Mouse (Mus musculus) heart, embryonic 14.5 days (tissue): Measurements from ENCODE around the gene Nrarp. TPM values are rescaled to one million over a fixed set of nuclear protein-coding genes. Genes with fewer than 3 reads are reported as not detected.

Experiments
- ATAC-seq: fragments of 200-750 bp; cut with Nextera tagmentation; 2 replicates; pipeline ENCODE4 v1.8.0; 2017; ENCODE audit warnings: low read depth, moderate TSS enrichment; ENCODE audit not compliant: insufficient number of reproducible peaks, insufficient read depth, low FRiP score
- H3K27ac ChIP-seq, 2 experiments: fragments of 200-500 bp in 1 of 2; fragments of 300-500 bp in 1 of 2; sonication (generic) in 1 of 2; replicated peaks in 1 of 2; 2 replicates each; pipeline ENCODE4 v1.5.1; 2012 to 2014; ENCODE audit warnings: low read depth in 2 of 2, low read length in 2 of 2, control low read depth in 1 of 2, mild to moderate bottlenecking in 1 of 2, mixed read lengths in 1 of 2; ENCODE audit not compliant: control insufficient read depth in 1 of 2, insufficient read depth in 1 of 2
- H3K27me3 ChIP-seq: fragments of 300-500 bp; sonication (generic); 2 replicates; pipeline ENCODE4 v1.6.1; 2014; ENCODE audit warnings: mild to moderate bottlenecking, low read length, control low read depth; ENCODE audit not compliant: control insufficient read depth, insufficient read depth
- H3K36me3 ChIP-seq: fragments of 300-500 bp; sonication (generic); 2 replicates; pipeline ENCODE4 v1.6.1; 2014; ENCODE audit warnings: mild to moderate bottlenecking, control low read depth, low read length, mixed read lengths; ENCODE audit not compliant: control insufficient read depth, insufficient read depth
- H3K4me1 ChIP-seq, 2 experiments: fragments of 200-500 bp in 1 of 2; fragments of 300-500 bp in 1 of 2; sonication (generic) in 1 of 2; 2 replicates each; pipeline ENCODE4 v1.6.1; 2012 to 2014; ENCODE audit warnings: low read length in 2 of 2, control low read depth in 1 of 2, mixed read lengths in 1 of 2; ENCODE audit not compliant: control insufficient read depth in 2 of 2, insufficient read depth in 2 of 2
- H3K4me2 ChIP-seq: fragments of 300-500 bp; sonication (generic); 2 replicates; pipeline ENCODE4 v1.6.1; 2014; ENCODE audit warnings: mild to moderate bottlenecking, low read length
- H3K4me3 ChIP-seq, 2 experiments: fragments of 200-500 bp in 1 of 2; fragments of 300-500 bp in 1 of 2; sonication (generic) in 1 of 2; 2 replicates each; pipeline ENCODE4 v1.5.1; 2012 to 2014; ENCODE audit warnings: low read length in 2 of 2, mild to moderate bottlenecking in 2 of 2, control low read depth in 1 of 2, low read depth in 1 of 2, moderate library complexity in 1 of 2; ENCODE audit not compliant: control insufficient read depth in 1 of 2, insufficient read depth in 1 of 2
- H3K9ac ChIP-seq: fragments of 300-500 bp; sonication (generic); 2 replicates; pipeline ENCODE4 v1.6.1; 2014; ENCODE audit warnings: mild to moderate bottlenecking, low read length
- H3K9me3 ChIP-seq: fragments of 300-500 bp; sonication (generic); 2 replicates; pipeline ENCODE4 v1.6.1; 2016; ENCODE audit warnings: low read length, control low read depth; ENCODE audit not compliant: control insufficient read depth
- WGBS: fragments of 180-500 bp; shearing (Covaris S2); extraction: QIAGEN DNeasy Blood & Tissue Kit; methylation state at CpG from one replicate; pipeline ENCODE4 v1.1.7; 2014; 5-methylcytosine and 5-hydroxymethylcytosine counted together
- polyA plus RNA-seq: library from polyadenylated mRNA; unstranded; fragments of >200 nt; fragmentation: Nextera tagmentation; extraction: Ambion mirVana; gene quantifications from 2 replicates; pipeline ENCODE4 v1.2.1, GENCODE M21; 2014

Gene Nrarp
- polyA plus RNA-seq, 1 experiment from 2014 or later = 13.9 TPM

- no peak overlapping the region for H3K9ac ChIP-seq
- peak overlapping the region; percentile 75 to 82 for H3K27ac ChIP-seq
- H3K4me1 ChIP-seq = peaks cover 9 to 26% of the 10 kb centered on the region in 2 experiments; a peak in 3 of 4 replicates
- peak overlapping the region; percentile 72 for H3K4me2 ChIP-seq
- no peak for ATAC-seq
- WGBS = 24% methylated on average over 2 of the region's 2 CpGs
- H3K27me3 ChIP-seq = peaks cover 5% of the 10 kb centered on the region
- no peaks in the 10 kb centered on the region for H3K9me3 ChIP-seq
- peaks cover 41% of the 10 kb centered on the region for H3K36me3 ChIP-seq
- no peak overlapping the region for H3K4me3 ChIP-seq
These were observed 16.6 kb downstream of the Nrarp start for GRCm38 (mm10) chr2:25197191-25197590.

GRCm38 (mm10) chr2:25197946-25198345 lies 17.4 kb downstream of the Nrarp start:
- no peak overlapping the region for H3K4me3 ChIP-seq
- H3K9ac ChIP-seq = no peak overlapping the region
- peaks cover 48% of the 10 kb centered on the region for H3K36me3 ChIP-seq
- H3K27ac ChIP-seq = peak overlapping the region; percentile 36 to 82
- H3K9me3 ChIP-seq = no peaks in the 10 kb centered on the region
- H3K27me3 ChIP-seq = peaks cover 5% of the 10 kb centered on the region
- peaks cover 9 to 26% of the 10 kb centered on the region in 2 experiments; a peak in 3 of 4 replicates for H3K4me1 ChIP-seq
- H3K4me2 ChIP-seq = no peak overlapping the region
- no peak for ATAC-seq

- WGBS = 90% methylated on average over 2 of the region's 2 CpGs
- Histone ChIP-seq H3K36me3 (peaks cover 75% of the 10 kb centered on the region), H3K9ac (no peak overlapping the region)
These were observed 20.1 kb downstream of the Nrarp start for GRCm38 (mm10) chr2:25200631-25201030.

DNA sequence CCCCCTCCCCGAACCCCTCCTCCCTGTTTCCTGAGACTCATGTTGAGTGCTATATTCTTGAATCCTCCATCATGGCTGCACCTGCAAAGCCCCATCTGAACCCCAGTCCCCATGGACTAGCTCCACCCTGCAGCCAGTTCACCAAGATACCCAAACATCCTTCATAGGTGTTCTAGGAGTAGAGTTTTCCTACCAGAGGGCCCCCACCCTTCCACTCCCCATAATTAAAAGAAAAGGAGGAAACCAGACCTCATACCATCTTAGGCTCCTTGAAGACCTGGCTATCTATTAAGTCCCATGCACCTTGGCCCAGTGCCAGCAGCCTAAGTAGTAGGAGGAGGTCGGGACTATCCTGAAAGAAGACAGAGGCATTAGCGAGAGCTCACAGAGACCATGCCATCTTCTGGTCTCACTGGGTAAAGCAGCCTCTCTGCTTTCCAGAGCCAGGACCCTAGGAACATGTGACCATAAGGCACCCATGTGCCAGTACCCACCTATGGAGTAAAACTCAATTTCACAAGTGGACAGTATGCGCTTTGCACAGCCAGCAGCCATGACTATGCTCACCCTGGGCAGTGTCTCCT lies 23.2 kb downstream of the Nrarp start:
- no peaks in the 10 kb centered on the region; a peak in 1 of 4 replicates for H3K4me1 ChIP-seq
- H3K36me3 ChIP-seq = peaks cover 98% of the 10 kb centered on the region
- no peak for ATAC-seq
- H3K27me3 ChIP-seq = no peaks in the 10 kb centered on the region
- no peak overlapping the region for H3K27ac ChIP-seq
- WGBS = 58% methylated on average over 4 of the region's 4 CpGs
- no peak overlapping the region for H3K4me3 ChIP-seq
- no peak overlapping the region for H3K4me2 ChIP-seq
- H3K9ac ChIP-seq = no peak overlapping the region
- no peaks in the 10 kb centered on the region for H3K9me3 ChIP-seq

More at GRCm38 (mm10) chr2:25200631-25201030, 20.1 kb downstream of the Nrarp start:
- no peak overlapping the region for H3K4me3 ChIP-seq
- no peak for ATAC-seq
- H3K9me3 ChIP-seq = no peaks in the 10 kb centered on the region
- H3K27ac ChIP-seq = no peak overlapping the region
- H3K4me2 ChIP-seq = no peak overlapping the region
- no peaks in the 10 kb centered on the region; the same call in 1 of the 2 replicates for H3K27me3 ChIP-seq
- H3K4me1 ChIP-seq = peaks cover 6 to 13% of the 10 kb centered on the region in 2 experiments; a peak in 3 of 4 replicates

- H3K4me2 ChIP-seq = no peak overlapping the region
- H3K4me3 ChIP-seq = no peak overlapping the region
- no peak overlapping the region for H3K9ac ChIP-seq
- H3K27ac ChIP-seq = no peak overlapping the region
- ATAC-seq = no peak
- WGBS = 68% methylated on average over 1 of the region's 1 CpGs
- H3K27me3 ChIP-seq = no peaks in the 10 kb centered on the region
- H3K9me3 ChIP-seq = no peaks in the 10 kb centered on the region
- H3K4me1 ChIP-seq = peaks cover 5 to 16% of the 10 kb centered on the region in 2 experiments
- peaks cover 71% of the 10 kb centered on the region for H3K36me3 ChIP-seq
These were observed 27.0 kb downstream of the Nrarp start for GRCm38 (mm10) chr2:25207593-25207992.

DNA sequence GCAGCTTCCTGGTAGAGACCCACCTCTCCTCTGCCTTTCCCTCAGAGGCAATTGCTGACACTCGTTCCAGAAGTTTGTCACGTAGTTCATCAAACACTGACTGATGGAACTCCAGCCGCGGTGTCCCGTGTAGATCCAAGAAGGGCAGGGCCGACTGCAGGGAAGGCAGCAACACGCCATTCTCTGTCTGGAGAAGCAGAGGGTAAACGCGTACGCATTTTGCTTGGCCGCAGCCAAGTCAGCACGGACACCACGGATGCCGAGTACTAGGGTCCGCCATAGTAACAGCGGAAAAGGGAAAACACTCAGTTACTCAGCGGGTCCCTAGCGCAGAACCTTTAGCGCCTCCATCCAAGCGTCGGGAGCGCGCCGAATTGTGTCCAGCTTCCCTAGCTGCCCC lies 30.1 kb downstream of the Nrarp start:
- Histone ChIP-seq H3K36me3 (peaks cover 40% of the 10 kb centered on the region), H3K27me3 (0 out of 2 replicates have a peak, but pooled peaks cover 3% of the 10 kb centered on the region), H3K27ac (peak overlapping the region; percentile 73 to 84), H3K4me3 (peak overlapping the region; percentile 86 to 87), H3K4me1 (peaks cover 5 to 16% of the 10 kb centered on the region in 2 experiments), H3K9ac (peak overlapping the region; percentile 92), H3K9me3 (no peaks in the 10 kb centered on the region), H3K4me2 (peak overlapping the region; percentile 74)
- peak; percentile 10; the same call in 1 of the 2 replicates for ATAC-seq
- under 1% methylated on average over 24 of the region's 24 CpGs for WGBS

GRCm38 (mm10) chr2:25211121-25211670 lies 30.6 kb downstream of the Nrarp start, which contains the start of gene Nelfb:
Gene Nelfb (minus strand): TSS chr2:25211489.
- H3K4me2 ChIP-seq = peak within 1 kb of the TSS; percentile 74
- peak; percentile 85 for ATAC-seq
- H3K27ac ChIP-seq = peak within 1 kb of the TSS; percentile 73 to 84

More at GRCm38 (mm10) chr2:25211121-25211670, 30.6 kb downstream of the Nrarp start, which contains the start of gene Nelfb:
- H3K4me1 ChIP-seq = peaks cover 5 to 16% of the 10 kb centered on the region in 2 experiments
- peaks cover 35% of the 10 kb centered on the region for H3K36me3 ChIP-seq
- H3K27me3 ChIP-seq = 0 out of 2 replicates have a peak, but pooled peaks cover 3% of the 10 kb centered on the region
- H3K4me3 ChIP-seq = peak within 1 kb of the TSS; percentile 86 to 87
- peak within 1 kb of the TSS; percentile 92 for H3K9ac ChIP-seq
- 1% methylated on average over 44 of the region's 44 CpGs for WGBS
- no peaks in the 10 kb centered on the region for H3K9me3 ChIP-seq
